Mouse (Mus musculus) gastrocnemius, postnatal 25 days (tissue): ENCODE measurements around the gene Zp1. TPM values are rescaled to one million over a fixed set of nuclear protein-coding genes. Genes with fewer than 3 reads are reported as not detected.

ENCODE experiments used
- DNase-seq: peaks from one replicate; pipeline ENCODE4 v3.0.0; 2022
- long read RNA-seq, 2 experiments: library from polyadenylated mRNA; stranded (forward); transcript quantifications; one replicate each; pipeline ENCODE4 v2.0.0; 2021
- total RNA-seq, 2 experiments: library from RNA; stranded (reverse); gene quantifications; 1 replicate in 1 of 2; 2 replicates in 1 of 2; pipeline ENCODE4 v1.2.3; 2021

The Zp1 gene
- not detected for total RNA-seq
- long read RNA-seq, experiment 1, result 0 reads
- long read RNA-seq, experiment 2, partial matches to known transcripts, result 1 of 1 reads
- long read RNA-seq, experiment 2, other reads (novel, unspliced or antisense), result 0 of 1 reads

DNA sequence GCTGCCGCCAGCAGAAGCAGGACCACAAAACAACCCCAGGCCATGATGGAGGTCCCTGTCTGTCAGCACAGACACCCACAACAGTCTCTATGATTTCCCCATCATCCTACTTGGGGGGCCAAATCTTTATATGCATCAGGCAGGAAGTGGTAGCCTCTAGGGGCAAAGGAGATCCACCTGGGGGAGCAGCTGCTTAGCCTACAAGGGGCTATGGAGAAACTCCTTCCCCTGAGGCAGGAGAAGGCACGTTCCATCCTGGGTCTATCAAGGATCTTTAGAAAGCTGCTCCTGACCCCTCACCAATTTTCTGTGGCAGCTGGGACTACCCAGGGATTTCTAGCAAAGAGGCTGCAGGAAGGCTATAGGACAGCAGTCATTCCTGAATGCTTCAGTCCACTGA is at the start of gene Zp1:
TSS of gene Zp1 (minus strand) at position 101 of the 400 bp plus-strand sequence.
- no peak for DNase-seq

DNA sequence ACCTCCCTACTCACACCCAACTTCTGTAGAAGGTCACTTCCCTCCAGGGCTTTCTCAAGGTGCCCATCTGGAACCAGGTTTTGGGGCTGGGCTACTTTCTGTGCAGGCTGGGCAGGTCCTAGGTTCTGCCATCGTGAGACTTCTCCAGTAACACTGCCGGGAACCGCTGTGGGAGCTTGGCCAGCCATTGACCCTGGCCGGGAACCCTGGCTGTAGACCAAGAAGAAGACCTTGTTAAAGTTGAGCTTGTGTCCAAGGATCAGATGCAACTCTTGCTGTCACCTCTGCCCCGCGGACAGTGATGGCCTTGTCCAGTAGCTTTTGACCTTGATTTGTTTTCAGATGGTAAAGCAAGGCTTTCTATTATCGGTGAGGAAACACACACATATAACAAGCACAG is 48.1 kb upstream of the Zp1 start:
- DNase-seq, result no peak

DNA sequence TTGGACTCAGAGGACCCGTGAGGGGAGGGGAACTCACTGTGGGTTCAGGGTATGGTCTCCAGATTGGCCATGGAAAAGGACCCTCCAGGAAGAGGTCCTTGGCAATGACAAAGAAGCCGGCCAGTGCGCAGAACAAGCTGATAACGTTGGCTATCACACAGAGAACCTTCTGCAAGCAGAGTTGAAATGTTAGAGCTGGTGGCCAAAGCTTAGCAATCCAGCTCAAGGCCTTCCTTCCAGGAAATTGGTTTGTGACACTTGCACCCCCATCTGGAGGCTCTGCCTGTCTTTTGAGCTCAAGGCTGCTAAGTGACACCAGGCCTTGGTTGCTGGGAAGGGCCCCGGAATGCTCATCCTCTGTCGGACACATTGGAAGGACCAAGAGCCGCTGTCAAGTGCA is 45.3 kb upstream of the Zp1 start:
- no peak for DNase-seq

DNA sequence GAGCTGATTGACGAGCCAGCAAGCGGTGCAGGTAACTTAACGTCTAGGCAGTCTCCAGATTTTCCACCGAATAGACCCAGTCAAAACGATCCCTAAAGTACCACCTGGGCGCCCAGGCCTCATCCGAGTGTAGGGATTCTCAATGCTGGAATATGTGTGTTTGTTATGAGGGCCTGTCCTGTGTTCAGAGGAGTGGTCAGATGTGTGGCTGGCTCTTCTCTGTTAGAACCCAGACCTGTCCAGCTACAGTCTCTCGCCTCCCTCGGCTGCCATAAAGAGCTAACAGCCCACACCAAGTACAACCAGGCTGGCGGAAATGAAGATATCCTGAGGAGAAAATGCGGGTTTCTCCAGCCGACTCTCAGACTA is 39.5 kb upstream of the Zp1 start:
- DNase-seq, result no peak

DNA sequence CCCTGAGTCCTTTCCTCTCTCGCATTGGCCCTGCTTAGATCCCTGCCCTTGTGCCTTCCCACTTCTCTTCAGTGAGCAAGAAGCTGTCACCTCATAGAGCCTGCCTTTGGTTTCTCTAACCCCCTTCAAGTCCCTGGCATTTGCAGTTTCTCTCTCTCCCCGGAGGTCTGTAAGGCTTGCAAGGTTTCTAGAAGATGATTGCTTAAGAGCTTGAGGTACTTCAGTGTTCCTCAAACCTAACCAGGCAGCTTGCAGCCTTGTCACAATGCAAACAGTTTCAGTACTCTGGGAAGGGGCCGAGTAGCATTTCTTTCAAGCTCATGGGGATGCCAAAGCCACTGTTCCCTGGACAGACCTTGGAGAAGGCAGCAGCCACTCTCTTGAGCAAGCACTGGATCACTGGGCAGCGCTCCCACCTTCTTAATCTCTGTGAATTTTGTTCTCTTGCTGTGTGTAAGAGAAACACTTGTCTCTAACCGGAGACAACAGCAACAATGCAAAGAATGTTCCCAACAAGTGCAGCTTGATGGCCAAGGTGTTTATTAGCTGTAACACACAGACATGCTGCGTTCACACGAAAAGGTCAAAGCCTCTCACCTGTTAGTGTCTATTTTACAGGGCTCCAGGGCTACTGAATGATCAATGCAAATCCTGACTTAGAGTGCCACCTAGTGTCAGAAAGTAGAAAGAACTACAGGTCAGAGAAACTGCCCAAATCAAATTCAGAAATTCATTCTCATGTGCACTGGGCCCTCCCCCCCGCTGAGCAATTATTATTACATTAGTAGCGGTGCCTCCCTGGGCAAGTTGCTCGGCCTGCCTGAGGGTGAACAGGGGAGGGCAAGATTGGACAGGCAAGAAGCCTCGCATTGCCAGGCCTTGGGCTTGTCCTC is 38.9 kb upstream of the Zp1 start:
- DNase-seq, result peak; percentile 26

DNA sequence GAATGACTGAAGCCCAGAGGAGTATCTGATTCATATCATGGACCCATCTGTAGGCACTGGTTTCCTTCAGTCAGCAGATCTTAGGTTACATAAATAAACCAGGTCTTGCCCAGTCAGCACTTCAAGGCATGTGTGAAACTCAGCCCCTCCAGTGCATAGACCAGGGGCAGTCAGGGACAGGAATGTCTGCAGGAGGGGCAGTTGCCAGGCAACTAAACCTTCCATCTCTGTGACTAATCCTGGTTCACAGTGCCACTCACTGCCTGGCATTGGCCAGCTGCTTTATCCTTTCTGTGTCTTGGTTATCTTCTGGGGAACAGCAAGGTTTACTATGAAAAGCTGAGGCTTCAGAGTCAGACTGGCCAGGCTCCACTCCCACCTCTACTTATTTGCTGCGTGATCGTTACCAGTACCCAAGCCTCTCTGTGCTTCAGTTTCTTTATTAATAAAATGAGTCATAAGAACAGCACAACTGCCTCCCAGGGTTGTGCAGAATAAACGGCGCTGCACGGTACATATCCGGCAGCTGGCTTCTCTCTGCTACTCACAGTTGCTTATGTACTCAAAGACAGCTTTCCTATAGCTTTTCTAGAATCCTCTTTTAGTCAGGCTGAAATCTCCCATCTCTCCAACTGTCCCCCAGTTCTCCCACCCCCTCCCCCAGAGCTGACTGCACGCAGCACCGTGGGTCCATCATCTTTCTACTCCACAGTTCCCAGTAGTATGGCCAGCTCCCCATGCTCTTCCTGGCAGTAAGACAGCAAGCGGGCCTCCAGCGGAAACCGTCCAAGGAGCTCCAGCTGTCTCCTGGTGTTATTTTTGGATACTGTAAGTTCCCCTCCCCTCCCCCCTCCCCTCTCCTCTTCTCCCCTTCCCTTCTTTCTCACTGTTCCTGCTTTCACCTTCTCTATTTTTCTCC is 31.8 kb upstream of the Zp1 start:
- DNase-seq, result peak; percentile 73

DNA sequence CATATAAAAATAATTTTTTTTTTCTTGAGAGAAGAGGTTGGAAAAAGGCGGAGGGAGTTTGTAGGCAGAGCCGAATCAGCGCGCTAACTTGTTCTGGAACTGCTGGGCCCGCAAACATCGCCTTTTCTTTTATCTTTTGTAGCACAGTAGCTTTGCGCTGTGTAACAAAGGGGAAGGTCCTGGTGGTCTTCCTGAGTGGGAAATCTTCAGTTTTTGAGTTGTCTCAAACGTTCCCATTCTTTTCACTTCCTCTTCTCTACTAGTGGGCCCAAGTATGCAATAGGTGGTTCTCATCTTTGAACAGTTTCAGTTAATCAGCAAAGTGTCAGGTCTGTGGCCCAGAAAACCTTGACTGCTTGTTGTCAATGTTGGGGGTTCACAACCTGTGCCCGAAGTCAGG is 29.1 kb upstream of the Zp1 start:
- no peak for DNase-seq

DNA sequence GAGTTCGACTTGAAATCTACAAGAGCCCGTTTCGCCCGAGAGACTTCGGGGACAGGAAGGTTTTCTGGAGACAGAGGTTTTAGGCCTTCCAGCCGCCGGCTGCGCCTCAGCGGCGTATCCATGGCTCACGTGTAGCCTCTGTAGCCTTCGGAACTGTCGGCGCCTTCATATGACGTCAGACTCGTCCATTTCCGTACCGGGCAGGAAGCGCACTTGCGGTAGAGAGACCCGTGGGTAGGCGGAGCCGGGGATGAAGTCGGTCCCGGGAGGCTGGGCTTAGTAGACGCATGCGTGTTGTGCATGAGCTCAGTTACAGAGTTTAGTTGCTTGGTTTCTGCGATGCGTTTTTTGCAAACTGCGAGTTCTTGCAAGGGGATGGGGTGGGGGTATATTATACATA is 28.7 kb upstream of the Zp1 start, which contains the start of gene Ccdc86:
TSS of gene Ccdc86 (minus strand) at position 155 of the 400 bp plus-strand sequence.
- DNase-seq, result peak; percentile 93

DNA sequence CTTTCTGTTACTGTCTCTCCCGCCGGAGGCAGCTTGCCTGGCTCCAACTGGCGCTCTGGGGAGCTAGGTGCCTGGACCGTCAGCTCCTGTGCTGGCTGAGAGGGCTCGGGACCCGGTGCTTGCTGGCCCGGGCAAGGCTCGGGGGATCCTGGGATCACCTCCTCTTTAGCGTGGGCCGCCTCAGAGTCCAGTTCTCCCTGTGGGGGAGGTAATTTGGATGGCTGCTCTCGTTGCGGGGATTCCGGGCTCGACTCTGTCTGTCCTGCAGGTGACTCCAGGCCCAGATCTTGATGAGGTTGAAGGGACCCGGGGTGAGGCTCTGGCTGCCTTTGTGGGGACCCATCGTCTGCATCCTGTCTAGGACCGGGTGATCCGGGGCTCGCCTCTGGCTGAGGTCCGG is 28.0 kb upstream of the Zp1 start:
- no peak for DNase-seq

DNA sequence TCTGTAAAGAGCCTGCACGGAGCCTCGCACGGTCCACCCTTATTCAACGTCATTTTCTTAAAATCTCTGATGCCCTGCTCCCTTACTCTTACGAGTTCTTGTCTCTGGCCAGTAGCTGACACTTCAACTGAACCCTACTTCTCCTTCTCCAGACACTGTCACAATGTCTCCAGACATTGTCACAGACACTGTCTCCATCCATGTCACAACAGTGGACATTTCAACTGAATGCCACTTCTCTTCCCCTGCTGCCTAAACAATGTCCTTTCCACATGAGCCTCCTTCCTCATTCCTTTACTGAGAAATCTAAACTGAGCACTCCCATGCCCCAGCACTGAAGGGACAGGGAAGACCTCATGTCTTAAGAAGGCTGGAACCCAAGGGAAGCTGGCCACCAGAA is 26.8 kb upstream of the Zp1 start:
- no peak for DNase-seq

DNA sequence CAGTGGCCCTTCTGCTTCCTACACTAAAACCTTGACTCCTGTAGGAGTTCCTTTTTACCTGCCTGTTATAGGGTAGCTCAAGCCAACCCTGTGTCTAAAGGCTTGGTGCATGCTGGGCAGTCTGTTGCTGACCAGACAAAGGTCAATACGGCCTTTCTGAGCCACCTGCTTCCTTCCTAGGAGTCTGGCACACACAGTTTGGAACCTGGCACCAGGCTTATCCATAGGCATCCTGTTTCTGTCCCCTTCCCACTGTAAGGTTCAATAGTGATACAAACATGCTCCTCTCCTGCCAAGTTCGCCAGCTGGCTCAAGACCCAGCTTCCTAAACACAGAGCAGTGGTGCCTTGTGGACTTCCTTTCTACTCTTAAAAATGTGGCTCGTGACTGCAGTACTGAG is 26.1 kb upstream of the Zp1 start:
- no peak for DNase-seq

DNA sequence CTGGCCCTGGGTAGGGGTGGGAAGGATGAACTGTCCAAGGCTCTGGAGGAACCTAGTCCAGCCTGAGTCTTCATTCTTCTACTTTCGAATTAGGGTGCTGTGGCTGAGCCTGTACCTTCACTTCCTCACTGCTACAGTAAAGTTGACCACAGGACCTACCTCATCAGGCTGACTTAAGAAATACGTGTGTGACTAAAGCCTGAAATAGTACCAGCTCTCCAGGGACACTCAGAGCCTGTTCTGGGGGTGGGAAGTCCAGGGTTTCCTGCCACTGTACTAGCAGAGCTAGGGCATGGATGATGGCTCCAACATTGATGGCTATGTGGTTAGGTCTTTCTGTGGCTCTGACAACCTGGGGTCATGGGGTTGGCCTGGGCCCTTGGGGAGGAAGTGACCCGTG is 23.5 kb upstream of the Zp1 start:
- no peak for DNase-seq

DNA sequence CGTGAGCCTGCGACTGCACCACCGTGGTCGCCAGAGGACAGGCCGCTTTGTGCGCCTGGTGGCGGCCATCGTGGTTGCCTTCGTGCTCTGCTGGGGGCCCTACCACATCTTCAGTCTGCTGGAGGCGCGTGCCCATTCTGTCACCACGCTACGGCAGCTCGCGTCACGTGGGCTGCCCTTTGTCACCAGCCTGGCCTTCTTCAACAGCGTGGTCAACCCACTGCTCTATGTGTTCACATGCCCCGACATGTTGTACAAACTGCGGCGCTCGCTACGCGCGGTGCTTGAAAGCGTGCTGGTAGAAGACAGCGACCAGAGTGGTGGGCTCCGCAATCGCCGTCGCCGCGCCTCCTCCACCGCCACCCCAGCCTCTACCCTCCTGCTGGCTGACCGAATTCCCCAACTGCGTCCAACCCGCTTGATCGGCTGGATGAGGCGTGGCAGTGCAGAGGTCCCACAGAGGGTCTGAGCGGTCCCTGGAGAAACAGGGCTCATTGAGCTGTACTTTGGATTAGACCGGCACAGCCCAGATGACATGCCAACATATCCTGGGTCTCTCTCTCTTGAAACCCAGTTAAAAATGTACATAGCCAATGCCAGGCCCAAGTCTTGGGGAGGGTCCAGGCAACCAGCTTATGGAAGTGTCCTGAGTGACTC is 20.5 kb upstream of the Zp1 start:
- DNase-seq, result no peak

DNA sequence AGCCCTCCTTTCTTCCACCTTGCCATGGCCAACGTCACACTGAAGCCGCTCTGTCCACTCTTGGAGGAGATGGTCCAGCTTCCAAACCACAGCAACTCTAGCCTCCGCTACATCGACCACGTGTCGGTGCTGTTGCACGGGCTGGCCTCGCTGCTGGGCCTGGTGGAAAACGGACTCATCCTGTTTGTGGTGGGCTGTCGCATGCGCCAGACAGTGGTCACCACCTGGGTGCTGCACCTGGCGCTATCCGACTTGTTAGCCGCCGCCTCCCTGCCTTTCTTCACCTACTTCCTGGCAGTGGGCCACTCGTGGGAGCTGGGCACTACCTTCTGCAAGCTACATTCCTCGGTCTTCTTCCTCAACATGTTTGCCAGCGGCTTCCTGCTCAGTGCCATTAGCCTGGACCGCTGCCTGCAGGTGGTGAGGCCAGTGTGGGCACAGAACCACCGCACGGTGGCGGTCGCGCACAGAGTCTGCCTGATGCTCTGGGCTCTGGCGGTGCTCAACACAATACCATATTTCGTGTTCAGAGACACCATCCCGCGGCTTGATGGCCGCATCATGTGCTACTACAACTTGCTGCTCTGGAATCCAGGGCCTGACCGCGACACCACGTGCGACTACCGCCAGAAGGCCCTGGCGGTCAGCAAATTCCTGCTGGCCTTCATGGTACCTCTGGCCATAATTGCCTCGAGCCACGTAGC is 19.8 kb upstream of the Zp1 start:
- DNase-seq, result peak; percentile 35

DNA sequence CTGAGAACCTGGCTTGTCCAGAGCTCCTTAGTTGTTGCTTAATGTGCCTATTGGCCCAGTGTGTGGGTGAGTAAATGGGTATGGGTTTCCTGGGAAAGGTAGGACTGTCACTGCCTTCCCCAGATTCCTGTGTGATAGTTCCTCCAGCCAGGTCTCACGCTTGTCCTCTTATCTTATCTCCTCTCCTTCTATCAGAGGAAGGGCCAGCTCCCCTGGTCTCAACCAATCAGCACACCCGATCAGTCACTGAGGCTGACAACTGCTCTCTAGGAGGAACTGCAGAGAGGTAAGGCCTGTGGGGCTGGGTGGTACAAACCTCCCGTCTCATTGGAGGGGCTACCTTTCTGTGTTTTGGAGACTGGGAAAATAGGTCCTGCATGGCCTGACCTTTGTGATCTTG is 18.3 kb upstream of the Zp1 start:
- DNase-seq, result no peak

DNA sequence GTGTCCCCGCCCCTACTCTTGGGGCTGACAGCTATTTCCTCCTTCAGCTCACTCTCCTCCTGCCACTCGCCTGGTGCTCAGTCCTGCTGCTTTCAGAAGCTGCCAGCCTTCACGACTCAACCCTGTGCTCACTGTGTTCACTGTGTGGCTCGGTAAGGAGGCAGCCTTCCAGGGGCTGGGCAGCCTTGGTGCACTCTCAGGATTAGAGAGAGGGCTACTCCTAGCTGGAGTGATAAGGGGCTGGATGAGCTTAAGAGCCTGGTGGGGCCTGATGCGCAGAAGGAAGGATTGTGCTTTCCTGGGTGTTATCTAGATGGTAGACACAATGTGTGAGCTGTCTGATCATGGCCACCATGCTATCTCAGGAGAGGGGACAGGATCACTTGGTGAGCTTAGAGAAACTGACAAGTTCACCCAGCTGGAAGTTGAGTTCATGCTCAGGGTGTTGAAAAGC is 16.7 kb upstream of the Zp1 start, which contains the start of gene Ptgdr2:
TSS of gene Ptgdr2 (plus strand) at position 51 of the 454 bp plus-strand sequence.
- DNase-seq, result no peak

DNA sequence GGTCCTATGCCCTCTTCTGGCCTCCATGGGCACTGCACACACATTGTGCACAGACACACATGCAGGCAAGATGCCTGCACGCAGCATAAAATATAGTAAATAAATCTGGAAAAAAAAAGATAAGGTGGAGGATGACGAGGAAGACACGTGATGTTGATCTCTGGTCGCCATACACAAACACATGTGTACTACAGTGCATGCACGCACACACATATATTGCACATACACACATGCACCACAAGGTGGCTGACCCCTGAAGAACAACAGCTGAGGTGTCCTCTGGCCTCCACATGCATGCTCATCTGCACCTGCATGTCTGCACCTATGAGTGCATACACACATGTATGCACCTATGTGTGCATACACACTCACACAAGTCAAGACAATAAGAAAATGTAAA is 15.6 kb upstream of the Zp1 start:
- no peak for DNase-seq

DNA sequence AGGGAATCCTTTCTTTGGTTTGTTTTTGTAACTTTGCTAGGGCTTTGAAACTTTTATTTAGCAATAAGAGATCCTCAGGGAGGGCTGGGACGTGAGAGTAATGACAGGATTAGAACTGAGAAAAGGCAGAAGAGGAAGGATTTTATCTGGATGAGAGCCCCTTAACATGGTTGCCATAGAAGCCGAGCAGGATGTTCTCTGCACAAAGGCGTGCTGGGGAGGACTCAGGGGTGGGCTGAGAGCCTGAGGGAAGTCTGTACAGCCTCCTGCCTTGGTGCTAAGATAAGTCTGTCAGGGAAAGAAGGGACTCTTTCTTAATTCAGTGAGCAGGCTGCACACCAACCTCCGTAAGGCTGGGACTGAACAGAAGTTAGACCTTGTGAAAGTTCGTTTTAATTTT is 14.6 kb upstream of the Zp1 start:
- no peak for DNase-seq

DNA sequence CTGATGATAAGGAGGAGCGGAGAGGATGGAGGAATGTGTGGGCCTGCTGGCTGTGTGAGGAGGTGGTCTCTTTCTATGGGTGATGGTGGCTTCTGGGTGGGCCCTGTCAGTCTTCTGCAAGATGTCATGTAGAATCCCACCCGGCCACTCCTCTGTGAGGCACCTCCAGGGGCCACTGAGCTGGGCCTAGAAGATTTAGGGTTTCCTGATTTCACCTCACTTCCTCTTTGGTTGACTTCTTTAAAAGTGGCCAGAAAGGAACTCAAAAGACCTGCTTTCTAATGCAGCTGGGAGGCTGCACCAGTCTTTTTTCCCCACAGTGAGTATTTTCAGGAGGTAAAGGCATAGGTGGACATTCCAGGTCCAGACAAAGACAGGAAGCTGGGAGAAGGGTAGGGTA is 10.2 kb upstream of the Zp1 start:
- DNase-seq, result no peak

DNA sequence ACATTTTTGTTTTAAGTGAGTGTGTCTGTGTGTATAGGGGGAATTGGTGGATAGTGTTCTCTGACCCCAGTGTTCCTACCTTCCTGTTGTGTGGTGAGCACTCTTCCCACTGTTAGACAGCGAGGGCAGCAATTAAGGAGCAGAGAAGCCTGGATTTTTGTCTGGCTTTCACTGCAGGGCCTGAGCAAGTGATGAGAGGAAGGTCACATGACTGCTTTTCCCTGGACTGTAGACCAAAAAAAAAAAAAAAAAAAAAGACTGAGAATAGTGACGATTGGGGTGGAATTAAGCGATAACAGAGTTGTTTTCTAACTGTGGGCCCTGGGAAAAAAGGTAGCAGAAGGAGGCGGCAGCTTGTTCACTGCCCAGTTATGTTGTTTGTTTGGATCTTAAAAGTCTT is 6.2 kb upstream of the Zp1 start:
- no peak for DNase-seq

DNA sequence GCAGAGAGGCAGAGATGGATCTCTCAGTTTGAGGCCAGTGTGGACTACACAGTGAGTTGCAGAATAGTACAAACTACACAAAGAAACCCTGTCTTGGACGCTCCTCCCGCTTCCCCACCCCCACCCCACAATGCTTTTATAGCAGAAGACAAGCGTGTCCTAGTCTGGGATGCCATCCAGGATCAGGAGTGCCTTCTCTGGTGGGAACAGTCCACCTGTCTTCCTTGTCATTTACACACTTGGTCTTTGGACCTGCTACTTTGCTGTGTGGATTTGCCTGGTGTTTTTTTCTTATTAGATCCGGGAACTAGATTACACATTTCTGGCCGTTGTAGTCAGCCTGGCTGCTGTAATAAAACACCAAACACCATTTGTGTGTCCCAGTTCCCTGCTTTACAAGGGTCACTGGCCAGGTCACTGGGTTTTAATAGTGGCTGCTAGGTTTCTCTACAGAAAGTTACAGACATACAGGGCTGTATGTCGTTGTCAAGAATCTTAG is 5.7 kb upstream of the Zp1 start:
- DNase-seq, result no peak
